Mouse (Mus musculus): ENCODE data around the gene Csf3r. TPM values are rescaled to one million over a fixed set of nuclear protein-coding genes. Genes with fewer than 3 reads are reported as not detected.

Gene Csf3r
- total and polyA plus RNA-seq, 2 experiments from 2014 or later: 0.43 to 0.77 TPM

DNA sequence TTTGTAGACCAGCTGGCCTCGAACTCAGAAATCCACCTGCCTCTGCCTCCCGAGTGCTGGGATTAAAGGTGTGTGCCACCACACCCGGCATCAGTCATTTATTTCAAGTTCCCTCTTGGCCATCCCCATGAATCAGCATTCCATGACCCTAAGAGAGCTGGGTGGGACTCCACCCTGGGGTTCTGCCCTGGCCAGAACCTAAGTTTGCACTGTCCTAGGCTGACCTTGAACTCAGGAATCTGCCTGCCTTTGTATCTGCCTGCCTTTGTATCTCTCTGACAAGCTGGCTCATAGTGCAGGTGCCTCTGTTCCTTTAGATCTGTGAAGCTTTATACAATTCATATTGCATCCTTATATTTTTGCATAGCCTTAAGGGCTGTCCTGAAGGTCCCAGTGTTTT, 32.1 kb upstream of the Csf3r start:
- no peak overlapping the region for H3K27ac ChIP-seq (ENCODE audit: low read depth, low read length)
- no peaks in the 10 kb centered on the region for H3K36me3 ChIP-seq (ENCODE audit: insufficient read depth)
- no peak overlapping the region for H3K4me2 ChIP-seq (ENCODE audit: low read depth)
- WGBS: 80% methylated on average over 3 of the region's 3 CpGs
- DNase-seq: no peak
- no peak overlapping the region for H3K4me3 ChIP-seq (ENCODE audit: low read depth, low read length)
- peaks cover 4% of the 10 kb centered on the region; the same call in 1 of the 2 replicates for H3K27me3 ChIP-seq (ENCODE audit: insufficient read depth, low read length)
- TF ChIP-seq CTCF (IDR thresholded peaks at IDR 0.05; ENCODE audit: low read depth): no peak
- ATAC-seq: no peak
- no peak overlapping the region for H3K9ac ChIP-seq
- 0 out of 2 replicates have a peak, but pooled peaks cover 3% of the 10 kb centered on the region for H3K9me3 ChIP-seq (ENCODE audit: low read length)
- no peaks in the 10 kb centered on the region for H3K4me1 ChIP-seq (ENCODE audit: insufficient read depth)

DNA sequence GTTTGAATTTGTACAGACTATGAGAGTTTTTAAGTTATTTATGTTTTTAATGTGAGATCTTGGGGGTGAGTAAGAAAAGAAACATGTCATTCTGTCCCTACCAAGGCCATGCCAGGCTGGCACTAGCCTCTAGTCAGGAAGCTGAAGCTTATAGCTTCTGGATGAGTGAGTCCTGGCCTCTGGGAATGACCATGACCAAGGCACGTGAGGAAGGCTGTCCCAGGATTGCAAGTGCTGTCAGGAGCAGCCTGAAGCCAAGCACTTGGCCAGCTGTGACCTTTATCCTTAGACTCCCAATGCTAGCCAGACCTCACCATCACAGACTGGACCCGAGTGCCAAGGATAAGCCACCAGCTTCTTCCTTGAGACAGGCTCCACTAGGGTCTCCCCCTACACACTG, 31.4 kb upstream of the Csf3r start:
- Histone ChIP-seq H3K36me3 (ENCODE audit: insufficient read depth) (no peaks in the 10 kb centered on the region), H3K4me3 (ENCODE audit: low read depth, low read length) (no peak overlapping the region), H3K9me3 (ENCODE audit: low read length) (peaks cover 9% of the 10 kb centered on the region; the same call in 1 of the 2 replicates), H3K27ac (ENCODE audit: low read depth, low read length) (no peak overlapping the region), H3K4me1 (ENCODE audit: insufficient read depth) (no peaks in the 10 kb centered on the region), H3K9ac (no peak overlapping the region), H3K4me2 (ENCODE audit: low read depth) (no peak overlapping the region), H3K27me3 (ENCODE audit: insufficient read depth, low read length) (peaks cover 4% of the 10 kb centered on the region; the same call in 1 of the 2 replicates)
- ATAC-seq (no peak), DNase-seq (no peak)
- TF ChIP-seq CTCF (IDR thresholded peaks at IDR 0.05; ENCODE audit: low read depth): no peak
- 55% methylated on average over 2 of the region's 2 CpGs for WGBS

DNA sequence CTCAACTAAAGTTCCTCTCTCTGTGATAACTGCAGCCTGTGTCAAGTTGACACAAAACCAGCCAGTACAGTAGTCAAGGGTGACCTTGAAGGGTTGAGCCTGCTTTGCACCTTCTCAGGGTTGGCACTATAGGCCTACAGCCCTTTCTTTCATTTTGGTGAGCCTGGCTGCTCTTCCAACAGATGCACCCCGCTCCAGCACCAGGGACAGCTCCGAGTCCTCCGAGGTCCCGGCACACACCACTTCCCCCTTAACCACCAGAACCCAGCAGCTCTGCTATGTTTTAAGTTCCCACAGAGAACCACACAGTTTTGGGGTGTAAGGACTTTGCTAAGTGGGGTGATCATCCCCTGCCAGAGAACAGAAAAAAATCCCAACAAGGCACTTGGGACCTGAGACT, 27.8 kb upstream of the Csf3r start:
- H3K36me3 ChIP-seq (ENCODE audit: insufficient read depth): no peaks in the 10 kb centered on the region
- peaks cover 15% of the 10 kb centered on the region; the same call in 1 of the 2 replicates for H3K9me3 ChIP-seq (ENCODE audit: low read length)
- no peak overlapping the region for H3K4me3 ChIP-seq (ENCODE audit: low read depth, low read length)
- no peak overlapping the region for H3K4me2 ChIP-seq (ENCODE audit: low read depth)
- H3K9ac ChIP-seq: no peak overlapping the region
- WGBS: 14% methylated on average over 4 of the region's 4 CpGs
- H3K27me3 ChIP-seq (ENCODE audit: insufficient read depth, low read length): no peaks in the 10 kb centered on the region
- no peaks in the 10 kb centered on the region for H3K4me1 ChIP-seq (ENCODE audit: insufficient read depth)
- no peak for TF ChIP-seq CTCF (IDR thresholded peaks at IDR 0.05; ENCODE audit: low read depth)
- ATAC-seq (no peak), DNase-seq (no peak)
- no peak overlapping the region for H3K27ac ChIP-seq (ENCODE audit: low read depth, low read length)

DNA sequence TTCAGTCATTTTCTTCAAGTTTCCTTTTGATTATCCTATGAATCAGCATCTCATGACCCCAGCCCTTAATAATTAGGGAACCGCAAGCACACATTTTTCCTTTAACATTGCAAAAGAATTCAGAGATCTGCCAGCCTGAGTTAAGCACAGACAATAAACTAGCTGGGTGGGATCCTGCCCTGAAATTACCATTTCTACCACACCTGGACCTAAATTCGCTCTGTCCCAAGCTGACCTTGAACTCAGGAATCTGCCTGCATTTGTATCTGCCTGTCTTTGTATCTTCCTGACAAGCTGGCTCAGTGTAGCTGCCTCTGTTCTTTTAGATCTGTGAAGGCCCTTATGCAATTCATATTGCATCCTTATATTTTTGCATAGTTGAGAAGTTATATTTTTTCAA, 26.5 kb upstream of the Csf3r start:
- WGBS: 85% methylated on average over 2 of the region's 2 CpGs
- Histone ChIP-seq H3K9me3 (ENCODE audit: low read length) (peaks cover 15% of the 10 kb centered on the region; the same call in 1 of the 2 replicates), H3K4me3 (ENCODE audit: low read depth, low read length) (no peak overlapping the region), H3K36me3 (ENCODE audit: insufficient read depth) (no peaks in the 10 kb centered on the region), H3K4me2 (ENCODE audit: low read depth) (no peak overlapping the region), H3K27me3 (ENCODE audit: insufficient read depth, low read length) (no peaks in the 10 kb centered on the region), H3K27ac (ENCODE audit: low read depth, low read length) (no peak overlapping the region), H3K4me1 (ENCODE audit: insufficient read depth) (no peaks in the 10 kb centered on the region), H3K9ac (no peak overlapping the region)
- no peak for TF ChIP-seq CTCF (IDR thresholded peaks at IDR 0.05; ENCODE audit: low read depth)
- ATAC-seq (no peak), DNase-seq (no peak)

DNA sequence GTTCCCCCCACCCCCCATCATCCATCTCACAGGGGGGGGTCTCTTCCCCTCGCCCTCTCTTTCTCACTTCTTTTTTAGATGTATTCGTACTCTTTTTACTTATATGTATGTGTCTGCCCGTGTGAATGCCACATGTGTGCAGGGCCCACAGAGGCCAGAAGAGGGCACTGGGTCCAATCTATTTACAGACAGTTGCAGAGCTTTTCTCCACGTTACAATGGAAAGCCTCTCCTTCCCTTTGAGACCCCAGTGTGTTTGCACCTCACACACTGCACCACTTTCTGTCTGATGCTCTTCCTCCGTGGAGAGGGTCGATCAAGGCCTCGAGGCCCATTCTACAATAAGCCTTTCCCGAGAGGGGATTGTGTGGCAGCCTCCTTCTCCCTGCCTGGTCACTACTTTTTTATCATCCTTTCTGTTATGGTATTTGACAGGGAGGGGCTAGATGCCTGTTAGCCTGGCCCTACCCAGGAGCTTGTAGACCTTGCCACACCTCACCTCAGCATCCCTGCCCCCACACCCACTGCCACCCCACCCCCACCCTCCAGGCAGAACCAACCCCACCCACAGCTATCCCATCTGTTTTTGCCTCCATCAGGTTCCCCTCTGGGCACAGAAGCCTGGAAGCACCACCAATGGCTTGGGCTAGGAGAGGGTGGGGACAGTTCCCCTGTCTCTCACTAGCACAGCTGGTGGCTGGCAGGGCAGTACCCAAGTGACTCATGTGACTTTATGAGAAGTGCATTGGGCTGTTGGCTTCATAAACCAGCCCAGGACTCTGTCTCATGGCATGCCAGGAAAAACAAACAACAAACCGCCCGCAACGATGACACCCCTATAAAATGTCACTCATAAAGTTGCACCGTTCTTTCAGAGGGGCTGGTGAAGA, 22.8 kb upstream of the Csf3r start:
- H3K4me3 ChIP-seq (ENCODE audit: low read depth, low read length): no peak overlapping the region
- WGBS: 87% methylated on average over 12 of the region's 12 CpGs
- H3K27me3 ChIP-seq (ENCODE audit: insufficient read depth, low read length): no peaks in the 10 kb centered on the region
- H3K9ac ChIP-seq: no peak overlapping the region
- no peak overlapping the region for H3K27ac ChIP-seq (ENCODE audit: low read depth, low read length)
- no peak overlapping the region for H3K4me2 ChIP-seq (ENCODE audit: low read depth)
- no peaks in the 10 kb centered on the region for H3K4me1 ChIP-seq (ENCODE audit: insufficient read depth)
- ATAC-seq: no peak
- TF ChIP-seq CTCF (IDR thresholded peaks at IDR 0.05; ENCODE audit: low read depth): no peak
- DNase-seq: no peak
- H3K9me3 ChIP-seq (ENCODE audit: low read length): peaks cover 15% of the 10 kb centered on the region; the same call in 1 of the 2 replicates
- no peaks in the 10 kb centered on the region for H3K36me3 ChIP-seq (ENCODE audit: insufficient read depth)

DNA sequence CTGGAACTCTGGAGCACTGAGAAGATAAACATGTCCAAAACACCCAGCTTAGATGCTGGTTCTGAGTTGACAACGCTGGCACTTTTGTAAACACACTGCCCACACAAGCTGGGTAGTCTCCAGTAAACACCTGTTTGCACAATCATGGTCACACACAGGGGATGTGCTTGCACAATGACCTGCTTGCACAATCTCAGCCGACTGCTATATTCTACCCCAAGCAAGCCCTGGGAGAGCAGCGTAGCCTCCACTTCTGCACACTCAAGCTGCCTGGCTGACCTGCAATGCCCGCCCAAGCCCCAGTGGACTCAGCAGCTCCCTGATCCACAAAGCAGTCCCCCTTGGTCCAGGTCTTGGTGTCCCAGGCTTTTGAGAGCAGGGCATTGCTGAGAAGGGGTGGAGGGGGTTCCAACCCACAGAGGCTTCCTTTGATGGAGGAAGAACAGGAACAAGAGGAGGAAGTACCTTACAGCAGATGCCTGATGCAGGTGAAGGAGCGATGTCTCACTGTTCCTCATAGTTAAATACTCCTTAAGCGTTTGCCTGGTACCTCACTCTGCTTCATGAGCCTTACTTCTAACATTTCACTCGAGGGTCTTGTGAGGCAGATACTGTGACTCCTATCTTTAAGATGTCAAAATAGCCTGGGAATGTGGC, 6.5 kb upstream of the Csf3r start:
- WGBS: 89% methylated on average over 7 of the region's 7 CpGs
- Histone ChIP-seq H3K4me3 (ENCODE audit: low read depth, low read length) (no peak overlapping the region), H3K4me1 (ENCODE audit: insufficient read depth) (no peaks in the 10 kb centered on the region), H3K36me3 (ENCODE audit: insufficient read depth) (no peaks in the 10 kb centered on the region), H3K9ac (no peak overlapping the region), H3K27ac (ENCODE audit: low read depth, low read length) (no peak overlapping the region), H3K9me3 (ENCODE audit: low read length) (no peaks in the 10 kb centered on the region), H3K4me2 (ENCODE audit: low read depth) (no peak overlapping the region), H3K27me3 (ENCODE audit: insufficient read depth, low read length) (no peaks in the 10 kb centered on the region)
- DNase-seq (no peak), ATAC-seq (no peak)
- TF ChIP-seq CTCF (IDR thresholded peaks at IDR 0.05; ENCODE audit: low read depth): no peak

DNA sequence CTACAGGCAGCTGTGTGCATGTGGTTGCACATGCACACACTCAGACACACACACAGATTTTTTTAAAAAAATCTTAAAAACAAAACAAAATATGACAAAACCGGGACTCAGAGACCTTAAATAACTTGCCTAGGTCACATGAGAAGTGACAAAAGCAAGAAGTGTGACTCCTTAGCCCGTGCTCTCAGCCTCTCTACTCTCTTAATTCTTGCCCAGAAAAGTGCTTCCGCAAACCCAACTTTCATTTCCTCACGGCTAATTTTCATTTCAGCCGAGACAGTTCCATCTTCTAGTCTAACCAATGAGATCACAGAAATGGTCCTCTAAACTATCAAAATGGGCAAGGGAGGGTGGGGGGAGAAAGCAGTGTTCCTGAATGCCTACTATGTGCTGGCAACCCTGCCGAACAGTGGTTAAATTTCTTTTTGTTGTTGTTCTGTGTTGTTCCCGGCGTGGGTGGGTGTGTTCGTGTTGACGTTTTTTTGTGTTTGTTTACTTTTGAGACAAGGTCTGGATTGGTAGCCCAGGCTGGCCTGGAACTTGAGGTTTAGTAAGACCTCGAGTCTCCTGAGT, 5.3 kb upstream of the Csf3r start:
- no peak for TF ChIP-seq CTCF (IDR thresholded peaks at IDR 0.05; ENCODE audit: low read depth)
- Histone ChIP-seq H3K4me2 (ENCODE audit: low read depth) (no peak overlapping the region), H3K27me3 (ENCODE audit: insufficient read depth, low read length) (no peaks in the 10 kb centered on the region), H3K36me3 (ENCODE audit: insufficient read depth) (no peaks in the 10 kb centered on the region), H3K9ac (no peak overlapping the region), H3K9me3 (ENCODE audit: low read length) (no peaks in the 10 kb centered on the region), H3K27ac (ENCODE audit: low read depth, low read length) (no peak overlapping the region), H3K4me3 (ENCODE audit: low read depth, low read length) (no peak overlapping the region), H3K4me1 (ENCODE audit: insufficient read depth) (no peaks in the 10 kb centered on the region)
- 80% methylated on average over 11 of the region's 11 CpGs for WGBS
- ATAC-seq: no peak
- DNase-seq: no peak

Measured in forebrain, postnatal 0 days (tissue).